Mouse (Mus musculus) brain, embryonic 14.5 days (tissue): ENCODE measurements around the gene Comp.

Experiments
- CTCF ChIP-seq: fragments of 200-500 bp; IDR thresholded peaks from 2 replicates; pipeline ENCODE4 v1.5.1; 2012; ENCODE audit warnings: inconsistent platforms, mild to moderate bottlenecking, moderate library complexity, borderline replicate concordance; ENCODE audit not compliant: insufficient read depth, insufficient read length; ENCODE audit errors: extremely low read depth
- POLR2A ChIP-seq: fragments of 200-500 bp; IDR thresholded peaks from 2 replicates; pipeline ENCODE4 v1.6.1; 2012; ENCODE audit warnings: mild to moderate bottlenecking, inconsistent platforms, borderline replicate concordance; ENCODE audit not compliant: poor library complexity, insufficient read depth, insufficient read length, severe bottlenecking; ENCODE audit errors: extremely low read depth

- TF ChIP-seq CTCF (no peak), POLR2A (no peak)
Measured at GRCm38 (mm10) chr8:70397611-70398563, 24.5 kb downstream of the Comp start.
